Comparison of ENCODE assay signal across 11 mouse cellular contexts in genomic region chr16:95376364-95376763, GRCm38 (mm10).
A peak's percentile ranks its signal among the peaks of the same experiment; 100 is the strongest.
DNase-seq lines count a peak whose midpoint lies in the region; ATAC-seq and TF ChIP-seq lines count a peak whose summit lies in the region.
"Had no signal": no experiment of that assay in that cellular context is flagged by ENCODE, and none has a peak within 500 bp of the region (broad histone marks: within the 10 kb centered on the region; RNA-seq: fewer than 3 reads in every experiment).

No protein-coding gene starts in this region.

- 0 out of 2 replicates have a peak, but pooled peaks cover 7% of the 10 kb centered on the region for H3K36me3 ChIP-seq in heart, embryonic 14.5 days (ENCODE audit: control insufficient read depth, insufficient read depth, low read length)
- no peaks in the 10 kb centered on the region for H3K36me3 ChIP-seq in heart, embryonic 16.5 days (ENCODE audit: control insufficient read depth, insufficient read depth)
- H3K36me3 ChIP-seq in lung, postnatal 0 days (ENCODE audit: insufficient read depth, low read length), result no peaks in the 10 kb centered on the region

- no peak for TF ChIP-seq EP300 in lung, postnatal 0 days (IDR thresholded peaks at IDR 0.05)

- no peak for DNase-seq in heart, adult 9 months (ENCODE audit: low spot score in 2 of 2)
- peak; percentile 18 to 41 for DNase-seq in lung, adult 18-20 months
- DNase-seq in lung, postnatal 14 days, result no peak
- no peak for DNase-seq in lung, postnatal 0 days (ENCODE audit: low spot score)
- no peak for DNase-seq in embryo, embryonic 11 days
- DNase-seq: cerebellum, postnatal 36 days; gastrocnemius, postnatal 25 days; right cerebral cortex, adult 18-20 months had no signal

- WGBS in heart, embryonic 14.5 days, result 14% methylated on average over 11 of the region's 11 CpGs
- 19% methylated on average over 11 of the region's 11 CpGs for WGBS in heart, embryonic 16.5 days
- 39% methylated on average over 11 of the region's 11 CpGs for WGBS in lung, postnatal 0 days

- peak; percentile 66 for ATAC-seq in heart, embryonic 14.5 days (ENCODE audit: insufficient number of reproducible peaks, insufficient read depth, low FRiP score, low read depth)
- peak; percentile 79 for ATAC-seq in heart, embryonic 16.5 days (replicated peaks; ENCODE audit: extremely low read depth, insufficient read depth, low FRiP score)
- ATAC-seq in lung, postnatal 0 days, result peak; percentile 21; the same call in 1 of the 2 replicates

- no peak for TF ChIP-seq CTCF in lung, postnatal 0 days (IDR thresholded peaks at IDR 0.05)

- H3K4me3 ChIP-seq in heart, embryonic 14.5 days (ENCODE audit: control insufficient read depth in 1 of 2, insufficient read depth in 1 of 2, low read depth in 1 of 2, low read length in 2 of 2), result no peak overlapping the region
- no peak overlapping the region for H3K4me3 ChIP-seq in heart, embryonic 16.5 days (ENCODE audit: low read length)
- H3K4me3 ChIP-seq in lung, postnatal 0 days (ENCODE audit: low read depth, low read length), result no peak overlapping the region

- no peaks in the 10 kb centered on the region for H3K9me3 ChIP-seq in heart, embryonic 14.5 days (ENCODE audit: control insufficient read depth, low read length)
- no peaks in the 10 kb centered on the region for H3K9me3 ChIP-seq in heart, embryonic 16.5 days (replicated peaks; ENCODE audit: control insufficient read depth, low read length)
- H3K9me3 ChIP-seq in lung, postnatal 0 days (ENCODE audit: low read length), result no peaks in the 10 kb centered on the region

- H3K4me1 ChIP-seq in heart, embryonic 14.5 days (ENCODE audit: control insufficient read depth in 2 of 2, insufficient read depth in 2 of 2, low read length in 2 of 2), result peaks cover 22 to 32% of the 10 kb centered on the region in 2 experiments
- peaks cover 24% of the 10 kb centered on the region for H3K4me1 ChIP-seq in heart, embryonic 16.5 days (ENCODE audit: control insufficient read depth, insufficient read depth, low read length)
- H3K4me1 ChIP-seq in lung, postnatal 0 days (ENCODE audit: insufficient read depth, low read depth, low read length), result no peaks in the 10 kb centered on the region

- 0 out of 2 replicates have a peak overlapping the region, but pooled peaks have one; percentile 5 for H3K4me2 ChIP-seq in heart, embryonic 14.5 days (ENCODE audit: low read length)
- H3K4me2 ChIP-seq in heart, embryonic 16.5 days (ENCODE audit: low read depth, low read length), result no peak overlapping the region
- H3K4me2 ChIP-seq in lung, postnatal 0 days (replicated peaks; ENCODE audit: low read depth, low read length), result no peak overlapping the region

- H3K27me3 ChIP-seq in heart, embryonic 14.5 days (ENCODE audit: control insufficient read depth, insufficient read depth, low read length), result no peaks in the 10 kb centered on the region
- no peaks in the 10 kb centered on the region for H3K27me3 ChIP-seq in heart, embryonic 16.5 days (ENCODE audit: control insufficient read depth, insufficient read depth, low read length)
- H3K27me3 ChIP-seq in lung, postnatal 0 days (replicated peaks; ENCODE audit: insufficient read depth, low read length), result no peaks in the 10 kb centered on the region
- H3K27me3 ChIP-seq: CH12.LX had no signal

- no peak overlapping the region; the same call in 1 of the 2 replicates for H3K9ac ChIP-seq in heart, embryonic 14.5 days (ENCODE audit: low read length)
- no peak overlapping the region; the same call in 1 of the 2 replicates for H3K9ac ChIP-seq in heart, embryonic 16.5 days (ENCODE audit: low read length)
- H3K9ac ChIP-seq in lung, postnatal 0 days (replicated peaks; ENCODE audit: low read depth), result no peak overlapping the region

- peak overlapping the region; percentile 62 to 72 for H3K27ac ChIP-seq in heart, embryonic 14.5 days (replicated peaks in 1 of 2; ENCODE audit: control insufficient read depth in 1 of 2, insufficient read depth in 1 of 2, low read depth in 2 of 2, low read length in 2 of 2)
- peak overlapping the region; percentile 68 for H3K27ac ChIP-seq in heart, embryonic 16.5 days (ENCODE audit: low read length)
- H3K27ac ChIP-seq in lung, postnatal 0 days (ENCODE audit: low read length), result no peak overlapping the region

Comparison
In these comparisons a context has a peak if more than half of its experiments do, and no peak if none do; other contexts are left out.
1. DNase-seq: peak in lung, adult 18-20 months (2 of 2); none in heart, adult 9 months (0 of 2), lung, postnatal 14 days (single experiment), lung, postnatal 0 days (single experiment) and embryo, embryonic 11 days (single experiment).
2. ATAC-seq: peak in every context shown above with its lines; median percentile 79 in heart, embryonic 16.5 days; 66 in heart, embryonic 14.5 days; 21 in lung, postnatal 0 days.